Mouse (Mus musculus): ENCODE results near the gene Pitpnc1.

GRCm38 (mm10) chr11:107373569-107373968, 96.9 kb downstream of the Pitpnc1 start:
- TF ChIP-seq CTCF (IDR thresholded peaks at IDR 0.05; ENCODE audit: low read depth) (no peak), EP300 (IDR thresholded peaks at IDR 0.05; ENCODE audit: low read depth) (no peak)
